Mouse (Mus musculus) heart, postnatal 25 days (tissue): ENCODE results near the gene Pank4. TPM values are rescaled to one million over a fixed set of nuclear protein-coding genes. Genes with fewer than 3 reads are reported as not detected.

Experiments
- DNase-seq: peaks from one replicate; pipeline ENCODE4 v3.0.0; 2022; ENCODE audit warnings: low spot score
- intact Hi-C: fragments of 180-260 bp; cut with DNase I; formaldehyde crosslinking; loops from one replicate; pipeline ENCODE4 v1.15.1; 2025
- total RNA-seq, 2 experiments: library from RNA; stranded (reverse); gene quantifications; 2 replicates each; pipeline ENCODE4 v1.2.3; 2021

Gene Pank4
- total RNA-seq, 2 experiments from 2014 or later: 45.6 to 46.4 TPM

DNA sequence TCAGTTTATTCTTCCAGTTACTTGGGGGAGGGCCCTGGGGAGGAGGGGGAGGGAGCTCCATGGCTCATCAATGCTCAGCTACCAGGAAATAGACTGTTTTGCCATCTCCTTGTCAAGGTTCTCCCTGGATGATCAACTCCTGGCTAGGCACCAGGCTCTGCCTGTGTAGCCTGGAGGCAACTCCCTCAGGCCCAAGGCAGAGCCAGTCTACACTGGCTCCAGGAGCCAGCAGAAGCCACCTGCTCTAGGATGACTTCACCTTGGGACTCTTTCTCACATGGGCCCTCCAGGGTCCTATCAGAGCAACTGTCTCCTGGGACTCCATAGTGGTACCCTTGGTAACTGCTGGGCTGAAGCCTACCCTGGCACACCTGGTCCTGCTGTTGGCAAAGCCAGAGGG lies 44.2 kb downstream of the Pank4 start:
- intact Hi-C loops: no loop called here

DNA sequence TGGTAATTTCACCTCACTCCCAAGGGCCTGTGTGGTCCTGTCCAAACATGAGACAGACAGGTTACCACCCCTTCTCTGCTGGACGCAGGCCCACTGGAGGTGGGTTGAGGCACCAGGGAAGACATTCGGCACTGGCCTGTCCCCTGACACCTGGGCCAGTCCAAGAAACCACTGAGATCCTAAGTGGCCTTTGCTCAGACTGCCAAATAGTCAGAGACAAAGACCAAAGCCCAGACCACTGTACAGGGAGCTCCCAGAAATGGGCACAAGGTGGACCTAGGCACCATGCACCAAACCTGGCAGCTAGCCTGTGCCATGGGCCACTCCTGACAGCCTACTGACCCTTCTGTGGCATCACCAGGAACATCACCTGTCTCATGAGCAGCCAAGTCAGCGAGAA lies 45.3 kb downstream of the Pank4 start:
- DNase-seq: no peak

More for the DNA sequence above, 44.2 kb downstream of the Pank4 start:
- no peak for DNase-seq

DNA sequence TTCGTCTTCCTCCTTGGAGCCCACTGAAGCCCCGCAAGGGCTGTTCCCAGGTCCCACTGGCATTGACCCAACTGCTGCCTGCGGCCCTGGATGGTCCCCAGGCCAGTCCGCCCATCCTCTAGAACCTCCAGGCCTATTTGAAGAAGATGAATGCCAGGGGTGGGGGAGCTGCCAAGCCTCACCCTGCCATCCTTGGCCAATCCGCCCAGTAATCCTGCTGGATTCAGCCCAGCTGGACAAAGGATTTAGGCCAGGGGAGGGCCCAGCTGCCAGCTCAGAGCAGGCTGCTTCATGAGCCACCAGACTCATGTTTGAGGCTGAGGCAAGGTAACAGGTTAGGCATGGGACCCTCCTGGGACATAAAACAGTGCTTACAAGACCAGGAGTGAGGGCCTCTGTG lies 46.9 kb downstream of the Pank4 start:
- DNase-seq: no peak
- intact Hi-C loops: no loop called here

More for the DNA sequence above, 45.3 kb downstream of the Pank4 start:
- intact Hi-C loops: no loop called here

DNA sequence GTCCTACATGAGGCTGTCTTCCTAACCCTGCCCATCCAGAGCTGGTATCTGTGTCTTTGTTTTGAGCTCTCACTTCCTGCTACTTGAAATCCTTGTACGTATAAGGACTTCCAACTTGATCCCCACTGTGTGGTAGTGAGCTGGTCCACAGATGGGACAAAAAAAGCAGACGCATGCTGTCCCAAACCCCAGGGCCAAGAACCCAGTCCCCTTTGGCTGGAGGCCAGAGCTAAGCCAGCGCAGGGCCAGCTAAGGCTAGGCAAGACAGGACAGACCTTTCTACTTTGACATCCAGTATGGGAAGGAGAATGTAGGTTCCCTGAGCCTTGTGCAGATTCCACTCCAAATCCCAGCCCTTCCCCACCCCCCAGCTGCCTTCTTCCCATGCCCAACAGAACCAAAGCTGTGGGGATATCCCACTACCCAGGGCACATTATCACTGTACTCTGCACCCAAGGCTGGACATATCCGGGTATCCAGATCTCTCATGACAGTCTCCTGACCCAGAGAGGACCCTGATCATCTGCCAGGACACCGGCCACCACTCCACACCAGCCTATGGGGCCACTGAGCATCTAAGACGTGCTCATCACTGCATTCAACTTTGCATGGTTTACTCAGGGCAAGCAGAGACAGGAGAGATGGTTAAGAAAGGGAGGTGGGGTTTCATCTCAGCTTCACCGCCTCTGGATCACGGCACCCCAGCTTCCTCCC lies 47.5 kb downstream of the Pank4 start:
- intact Hi-C loops: no loop called here
- no peak for DNase-seq

DNA sequence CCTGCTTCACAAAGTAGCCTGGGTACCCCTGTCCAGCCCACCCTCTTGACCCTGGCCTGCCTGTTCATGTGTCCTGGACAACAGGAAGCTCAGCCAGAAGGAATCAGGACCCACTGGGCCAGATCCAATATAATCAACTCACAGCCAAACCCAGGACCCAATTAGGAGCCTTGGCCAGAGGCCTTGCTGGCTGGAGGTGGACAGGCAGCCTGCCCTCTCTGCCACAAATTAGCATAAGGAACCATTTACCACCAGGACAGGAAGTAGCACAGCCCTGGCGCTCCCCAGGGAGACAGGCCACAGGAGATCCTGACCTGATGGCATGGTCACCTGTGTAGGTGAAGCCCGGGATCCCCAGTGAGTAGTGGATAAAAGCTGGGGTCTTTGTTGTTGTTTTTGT lies 48.2 kb downstream of the Pank4 start:
- DNase-seq: no peak
- intact Hi-C loops: no loop called here

DNA sequence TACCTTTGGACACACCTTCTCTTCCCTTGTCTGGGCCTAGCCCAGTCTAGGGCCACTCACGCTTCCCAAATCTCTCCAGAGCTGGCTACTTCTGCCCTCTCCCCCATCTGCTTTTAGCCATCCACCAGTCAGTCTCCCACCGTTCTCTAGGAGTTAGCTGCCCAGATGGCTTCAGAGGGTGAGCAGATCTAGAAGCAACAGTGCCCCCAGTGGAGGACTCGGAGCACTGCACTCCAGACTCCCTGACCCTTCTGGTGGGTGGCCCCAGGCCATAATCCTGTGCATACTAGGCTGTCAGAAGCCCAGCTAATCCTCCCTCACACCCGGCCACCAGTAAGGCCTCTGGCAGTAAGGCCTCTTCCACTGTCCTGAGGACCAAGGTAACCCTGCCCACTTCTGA lies 48.9 kb downstream of the Pank4 start:
- DNase-seq: no peak
- intact Hi-C loops: no loop called here

DNA sequence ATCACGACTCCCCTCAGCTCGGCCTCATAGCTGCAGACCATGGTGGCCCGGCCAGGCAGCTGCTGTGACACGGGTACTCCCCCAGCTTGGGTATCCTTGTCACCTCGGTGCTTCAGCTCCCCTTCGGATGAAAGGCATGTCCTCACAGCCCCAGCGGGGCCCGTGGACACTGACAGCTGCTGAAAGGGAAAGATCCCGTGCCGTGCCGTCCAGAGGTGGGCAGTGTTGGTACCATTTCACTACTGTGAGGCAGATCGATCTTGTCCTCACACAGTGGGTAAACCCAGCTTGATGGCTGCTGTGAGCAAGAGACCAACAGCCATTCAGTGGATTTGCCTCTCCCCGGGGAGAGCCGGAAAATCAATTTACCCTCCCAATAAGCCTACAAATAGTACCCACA lies 50.3 kb downstream of the Pank4 start:
- no peak for DNase-seq
- intact Hi-C loops: no loop called here

DNA sequence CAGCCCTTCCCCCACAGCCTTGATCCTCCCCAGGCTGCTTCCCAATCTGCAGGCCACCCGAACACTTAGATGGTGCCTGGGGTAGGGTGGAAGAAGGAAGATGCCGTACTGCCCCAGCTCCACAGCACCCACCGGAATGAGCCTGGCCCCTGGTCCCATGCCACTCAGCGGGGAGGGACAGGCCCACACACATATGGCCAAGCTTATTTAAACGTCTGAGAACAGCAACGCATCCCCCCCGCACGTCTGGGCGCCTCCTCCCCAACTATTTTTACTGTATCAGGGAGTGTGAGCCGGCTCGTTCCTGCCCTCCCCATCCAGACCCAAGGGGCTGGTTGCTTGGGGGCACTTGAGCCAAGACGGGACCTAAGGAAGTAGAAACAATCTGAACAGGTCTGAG lies 50.9 kb downstream of the Pank4 start:
- intact Hi-C loops: no loop called here
- no peak for DNase-seq

DNA sequence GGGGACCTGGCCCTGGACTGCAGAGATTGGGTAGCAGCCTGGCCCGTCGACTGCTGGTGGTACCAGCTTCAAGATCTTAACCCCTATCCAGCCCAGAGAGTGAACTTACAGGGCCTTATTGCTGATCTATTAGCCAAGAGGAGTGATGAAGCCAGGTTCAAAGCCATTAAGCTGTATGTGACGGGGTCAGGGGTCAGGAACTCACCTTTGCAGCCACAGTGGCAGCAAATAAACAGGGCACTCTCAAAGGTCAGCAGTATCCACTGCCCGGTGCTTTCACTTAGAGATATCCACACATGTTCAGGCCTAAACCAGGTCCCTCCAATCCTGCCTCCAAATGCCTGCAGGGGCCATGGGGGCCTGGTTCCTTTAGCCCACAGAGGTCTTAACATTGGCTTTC lies 51.6 kb downstream of the Pank4 start:
- intact Hi-C loops: no loop called here
- no peak for DNase-seq

DNA sequence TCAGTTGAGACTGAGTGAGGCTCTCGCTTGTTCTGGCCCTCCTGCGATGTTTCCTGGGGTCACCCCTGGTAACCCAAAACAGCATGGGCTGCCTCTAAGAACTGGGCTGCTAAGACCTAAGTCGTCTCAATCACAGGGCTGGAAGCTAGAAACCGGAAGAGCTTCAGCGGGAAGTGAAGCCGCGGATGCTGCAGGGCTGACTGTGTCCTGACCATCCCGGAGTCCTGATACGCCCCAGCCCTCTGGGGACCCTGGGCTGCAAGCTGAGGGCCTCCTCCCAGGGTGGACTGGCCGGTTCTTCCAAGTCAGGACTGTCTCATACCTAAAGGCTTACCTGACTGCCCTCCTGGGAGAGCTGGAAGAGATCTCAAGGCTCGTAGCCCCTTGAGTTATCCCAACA lies 52.9 kb downstream of the Pank4 start:
- intact Hi-C loops: no loop called here
- no peak for DNase-seq

DNA sequence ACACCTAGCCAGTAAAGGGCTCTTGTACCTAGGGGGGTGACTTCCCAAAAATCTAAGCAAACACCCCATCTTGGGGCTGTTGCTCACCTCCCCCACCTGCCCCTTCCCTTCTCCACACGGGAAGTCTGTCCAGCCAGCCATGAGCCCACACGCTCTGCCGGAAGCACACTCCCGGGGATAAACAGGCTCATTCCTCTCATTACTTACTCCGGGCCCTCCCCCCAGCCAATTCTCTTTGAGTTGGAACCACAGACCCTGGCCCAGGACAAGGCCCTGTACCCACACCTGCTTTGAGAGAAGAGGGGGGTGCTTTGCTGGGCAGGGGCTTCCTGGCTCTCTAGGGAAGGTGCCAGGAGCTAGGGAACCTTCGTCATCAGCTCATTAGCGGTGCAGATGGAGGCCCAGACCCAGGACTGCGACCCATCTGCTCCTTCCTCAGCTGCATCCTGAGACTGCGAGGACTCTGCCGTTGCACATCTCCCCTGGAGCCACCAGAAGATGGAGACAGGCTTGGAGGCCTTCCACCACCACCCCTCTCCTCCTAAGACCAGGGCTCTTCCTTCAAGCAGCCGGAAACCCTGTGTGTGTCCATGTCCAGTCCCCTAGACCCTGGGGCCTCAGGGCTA lies 53.4 kb downstream of the Pank4 start:
- DNase-seq: no peak
- intact Hi-C loops: no loop called here

DNA sequence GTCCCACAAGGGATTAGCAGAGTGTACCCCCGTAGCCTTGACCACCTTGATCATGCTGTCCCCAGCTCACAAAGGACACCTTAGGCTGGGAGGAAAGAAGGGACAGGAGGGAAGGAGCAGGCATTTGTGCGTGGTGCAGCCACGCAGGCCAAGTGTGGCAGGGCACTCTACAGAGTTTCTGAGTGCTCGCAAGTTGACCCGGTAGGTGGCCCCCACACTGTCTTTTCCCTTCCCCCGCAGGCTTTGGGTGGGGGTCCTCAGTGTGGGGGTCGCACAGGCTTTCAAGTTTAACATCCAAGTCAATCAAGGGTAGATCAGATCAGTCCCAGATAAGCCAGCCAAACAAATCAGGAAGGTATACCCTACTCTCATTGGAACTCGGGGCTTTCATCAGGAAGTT lies 54.1 kb downstream of the Pank4 start:
- intact Hi-C loops: no loop called here
- DNase-seq: no peak

DNA sequence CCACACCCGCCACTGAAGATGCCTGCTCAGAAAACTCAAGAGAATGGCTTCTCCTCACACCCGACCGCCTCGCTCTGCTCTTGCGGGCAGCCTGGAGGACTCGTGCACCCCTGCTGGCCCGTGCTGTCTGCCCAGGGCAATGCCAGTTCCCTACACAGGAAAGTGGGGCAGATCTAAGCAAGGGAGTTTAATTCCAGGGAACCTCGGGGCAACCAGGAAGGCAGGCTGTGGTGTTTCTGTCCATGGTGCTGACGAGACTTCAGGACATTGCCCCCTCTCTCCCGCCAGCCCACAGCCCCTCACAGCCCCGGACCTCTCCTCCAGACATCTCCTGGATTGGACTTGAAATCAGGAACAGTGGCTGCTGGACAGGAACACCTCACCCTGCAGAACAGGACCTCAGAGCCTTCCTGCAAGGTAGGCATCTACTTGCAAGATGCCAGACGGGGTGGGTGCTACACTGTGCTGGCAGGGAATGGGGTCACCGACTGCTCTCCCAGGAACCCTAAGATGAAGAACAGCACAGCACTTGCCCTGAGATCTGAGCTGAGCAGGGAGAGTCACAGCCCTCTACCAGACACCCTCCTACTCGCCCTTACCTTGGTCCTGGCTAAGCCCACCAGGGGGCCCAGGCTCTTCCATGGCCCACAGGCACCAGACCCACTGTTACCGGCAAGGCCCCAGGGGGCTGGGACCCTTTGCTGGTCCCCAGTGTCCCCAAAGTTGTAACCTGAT lies 54.8 kb downstream of the Pank4 start:
- intact Hi-C loops: no loop called here
- DNase-seq: no peak

DNA sequence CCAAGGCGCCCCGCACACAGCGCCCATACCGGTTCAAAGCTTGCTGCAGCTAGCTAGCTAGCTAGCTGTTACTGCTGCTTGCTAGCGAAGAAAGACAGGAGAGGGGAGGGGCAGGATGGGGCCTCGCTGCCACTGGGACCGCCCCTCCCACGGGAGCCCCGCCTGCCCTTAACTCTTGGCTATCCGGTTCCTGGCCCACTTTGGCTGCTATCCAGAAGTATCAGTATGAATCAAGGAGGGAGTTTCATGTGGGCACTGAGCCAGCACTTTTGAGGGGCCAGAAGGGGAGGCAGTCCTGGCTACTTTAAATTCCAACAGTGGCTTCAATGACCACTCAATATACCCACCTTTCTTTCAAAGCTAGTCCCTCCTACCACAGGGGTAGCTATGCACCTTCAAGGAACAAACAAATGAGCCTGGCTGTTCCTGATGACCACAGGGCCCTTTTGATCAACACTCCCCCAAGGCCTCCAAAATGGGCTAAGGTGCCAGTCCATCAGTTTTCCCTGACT lies 55.5 kb downstream of the Pank4 start:
- DNase-seq: no peak
- intact Hi-C loops: no loop called here

DNA sequence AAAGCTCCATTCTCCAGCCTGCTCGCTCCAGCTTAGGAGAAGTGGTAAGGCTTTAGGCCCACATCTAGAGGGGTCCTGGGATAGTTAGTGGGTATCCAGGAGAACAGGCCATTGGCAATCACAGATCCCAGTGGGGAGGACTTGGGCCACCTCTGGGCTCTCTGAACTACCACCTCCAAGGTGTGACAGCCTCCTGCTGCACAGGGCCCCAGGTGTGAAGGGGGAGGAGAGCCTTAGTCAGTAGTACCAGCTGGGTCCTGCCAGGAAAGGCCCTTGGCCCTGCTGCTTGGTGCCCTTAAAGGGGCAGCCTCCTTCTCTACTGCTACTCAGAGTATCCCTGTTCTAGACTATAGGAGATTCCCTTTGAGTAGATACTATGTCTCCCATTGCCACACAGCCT lies 56.2 kb downstream of the Pank4 start:
- intact Hi-C loops: no loop called here
- no peak for DNase-seq

DNA sequence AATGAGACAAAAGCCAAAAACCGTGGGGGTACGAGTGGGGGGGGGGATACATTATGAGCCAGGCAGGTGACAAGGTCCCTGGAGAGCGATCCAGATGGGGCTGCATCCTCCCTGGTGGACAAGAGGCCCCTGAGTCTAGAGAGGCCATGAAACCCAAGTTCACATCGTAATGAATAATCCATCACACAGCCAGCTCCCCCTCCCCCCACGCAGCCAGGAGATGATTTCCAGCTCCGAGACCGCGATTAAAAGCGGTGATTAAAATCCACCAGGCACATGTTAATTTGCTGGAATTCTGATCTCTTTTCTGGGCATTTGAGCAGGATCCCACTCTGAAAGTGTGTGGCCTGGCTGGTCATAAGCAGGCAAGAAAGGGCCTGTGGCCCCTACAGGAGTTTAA lies 56.9 kb downstream of the Pank4 start:
- no peak for DNase-seq
- intact Hi-C loops: no loop called here

DNA sequence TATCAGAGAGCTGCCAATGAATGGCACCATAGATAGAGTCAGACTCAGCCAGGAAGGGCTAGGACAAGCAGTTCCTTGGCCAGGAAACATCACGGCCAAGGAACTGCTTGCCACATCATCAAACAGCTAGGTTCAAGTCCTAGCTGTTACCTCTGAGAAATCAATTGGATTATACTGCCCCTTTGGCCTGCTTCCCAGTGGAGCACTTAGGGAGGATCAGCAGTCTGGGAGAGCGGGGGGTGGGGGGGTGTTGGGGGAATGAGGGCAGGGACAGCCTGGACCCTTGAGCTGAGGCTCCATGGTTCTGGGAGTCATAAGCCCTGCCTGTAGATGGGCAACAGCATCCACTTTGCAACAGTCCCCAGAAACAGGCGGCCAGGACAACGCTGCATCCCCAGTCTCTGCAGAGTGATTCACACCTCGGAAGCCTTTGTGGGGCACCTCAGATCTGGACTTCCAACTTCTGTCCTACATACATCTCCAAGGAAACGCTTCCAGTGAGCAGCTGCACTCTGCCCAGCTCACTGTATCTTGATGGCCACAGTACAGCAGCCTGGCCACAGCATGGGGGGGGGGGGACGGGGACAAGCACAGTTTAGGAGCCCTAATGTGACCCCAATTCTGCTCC lies 58.4 kb downstream of the Pank4 start:
- intact Hi-C loops: no loop called here
- DNase-seq: no peak

DNA sequence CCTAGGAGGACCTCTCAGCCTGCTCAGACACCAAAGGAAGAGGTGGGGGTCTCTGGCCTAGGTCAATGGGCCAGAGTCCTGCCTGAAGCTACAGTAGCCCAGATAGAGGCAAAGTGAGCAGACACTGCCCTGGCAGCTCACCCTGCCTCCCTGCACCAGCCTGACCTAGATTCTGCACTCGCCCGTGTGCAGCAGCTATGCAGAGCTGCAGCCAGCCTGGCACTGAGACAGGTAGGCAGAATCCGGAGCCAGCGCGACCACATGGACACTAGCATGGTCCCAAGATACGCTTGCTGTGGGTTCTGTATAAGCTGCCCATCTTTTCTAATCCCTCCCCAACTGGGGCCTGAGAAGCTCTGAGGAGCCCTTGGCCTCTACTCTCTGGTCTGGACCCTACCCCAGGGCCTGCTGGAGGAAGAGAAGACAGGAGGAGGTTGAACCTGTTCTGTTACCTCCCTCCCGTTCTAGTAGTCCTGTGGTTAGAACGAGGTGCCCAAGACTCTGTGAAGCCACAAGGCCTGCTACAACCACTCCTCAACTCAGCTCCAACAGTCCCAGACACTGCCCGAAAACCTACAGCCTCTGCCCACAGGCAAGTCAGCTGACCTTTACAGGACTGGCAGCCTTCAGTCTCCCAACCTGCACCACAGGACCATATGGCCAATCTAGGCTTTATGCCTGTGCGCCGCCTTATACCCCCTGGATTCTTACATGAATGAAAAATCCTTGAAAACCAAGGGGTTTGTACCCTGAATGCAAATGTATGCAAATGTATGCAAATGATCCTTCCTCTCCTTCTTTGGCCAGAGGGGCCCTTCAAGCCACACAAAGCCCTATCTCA lies 60.5 kb downstream of the Pank4 start:
- intact Hi-C loops: no loop called here

More for the DNA sequence above, 60.5 kb downstream of the Pank4 start:
- DNase-seq: no peak
